Mouse (Mus musculus) lung, postnatal 0 days (tissue): ENCODE data around the gene Adam15. TPM values are rescaled to one million over a fixed set of nuclear protein-coding genes. Genes with fewer than 3 reads are reported as not detected.
A peak's percentile ranks its signal among the peaks of the same experiment; 100 is the strongest.

Source experiments
- ATAC-seq: fragments of 200-750 bp; cut with Nextera tagmentation; 2 replicates; pipeline ENCODE4 v1.8.0; 2017; ENCODE audit warnings: moderate library complexity
- DNase-seq: peaks from one replicate; pipeline ENCODE4 v3.0.0-alpha.2; 2016; ENCODE audit warnings: low spot score
- H3K27ac ChIP-seq: fragments of 300-500 bp; sonication (generic); 2 replicates; pipeline ENCODE4 v1.5.1; 2014; ENCODE audit warnings: antibody characterized with exemption, mild to moderate bottlenecking, low read length, mixed read lengths
- H3K27me3 ChIP-seq: fragments of 300-500 bp; sonication (generic); replicated peaks from 2 replicates; pipeline ENCODE4 v1.6.1; 2014; ENCODE audit warnings: low read length, mixed read lengths; ENCODE audit not compliant: insufficient read depth
- H3K36me3 ChIP-seq: fragments of 300-500 bp; sonication (generic); 2 replicates; pipeline ENCODE4 v1.6.1; 2014; ENCODE audit warnings: low read length, mixed read lengths; ENCODE audit not compliant: insufficient read depth
- H3K4me1 ChIP-seq: fragments of 300-500 bp; sonication (generic); 2 replicates; pipeline ENCODE4 v1.6.1; 2014; ENCODE audit warnings: antibody characterized with exemption, low read depth, low read length, mixed read lengths; ENCODE audit not compliant: insufficient read depth
- H3K4me2 ChIP-seq: fragments of 300-500 bp; sonication (generic); replicated peaks from 2 replicates; pipeline ENCODE4 v1.6.1; 2014; ENCODE audit warnings: low read depth, mild to moderate bottlenecking, low read length, moderate library complexity, mixed read lengths
- H3K4me3 ChIP-seq: fragments of 300-500 bp; sonication (generic); 2 replicates; pipeline ENCODE4 v1.5.1; 2014; ENCODE audit warnings: low read depth, low read length
- H3K9ac ChIP-seq: fragments of 300-500 bp; sonication (generic); replicated peaks from 2 replicates; pipeline ENCODE4 v1.6.1; 2014; ENCODE audit warnings: low read depth, mild to moderate bottlenecking
- H3K9me3 ChIP-seq: fragments of 300-500 bp; sonication (generic); 2 replicates; pipeline ENCODE4 v1.6.1; 2016; ENCODE audit warnings: low read length, mixed read lengths
- CTCF ChIP-seq: IDR thresholded peaks from 2 replicates; pipeline ENCODE4 v1.5.1; 2016; ENCODE audit warnings: antibody characterized with exemption, mild to moderate bottlenecking
- EP300 ChIP-seq: IDR thresholded peaks from 2 replicates; pipeline ENCODE4 v1.6.1; 2016; ENCODE audit warnings: antibody characterized with exemption, mild to moderate bottlenecking, control low read depth
- WGBS: fragments of 180-500 bp; shearing (Covaris S2); extraction: QIAGEN DNeasy Blood & Tissue Kit; methylation state at CpG from one replicate; pipeline ENCODE4 v1.1.7; 2014; 5-methylcytosine and 5-hydroxymethylcytosine counted together
- polyA plus RNA-seq: library from polyadenylated mRNA; unstranded; fragments of >200 nt; fragmentation: Nextera tagmentation; extraction: Ambion mirVana; gene quantifications from 2 replicates; pipeline ENCODE4 v1.2.1, GENCODE M21; 2015

Adam15 gene
- polyA plus RNA-seq, 1 experiment from 2014 or later = 177 TPM

DNA sequence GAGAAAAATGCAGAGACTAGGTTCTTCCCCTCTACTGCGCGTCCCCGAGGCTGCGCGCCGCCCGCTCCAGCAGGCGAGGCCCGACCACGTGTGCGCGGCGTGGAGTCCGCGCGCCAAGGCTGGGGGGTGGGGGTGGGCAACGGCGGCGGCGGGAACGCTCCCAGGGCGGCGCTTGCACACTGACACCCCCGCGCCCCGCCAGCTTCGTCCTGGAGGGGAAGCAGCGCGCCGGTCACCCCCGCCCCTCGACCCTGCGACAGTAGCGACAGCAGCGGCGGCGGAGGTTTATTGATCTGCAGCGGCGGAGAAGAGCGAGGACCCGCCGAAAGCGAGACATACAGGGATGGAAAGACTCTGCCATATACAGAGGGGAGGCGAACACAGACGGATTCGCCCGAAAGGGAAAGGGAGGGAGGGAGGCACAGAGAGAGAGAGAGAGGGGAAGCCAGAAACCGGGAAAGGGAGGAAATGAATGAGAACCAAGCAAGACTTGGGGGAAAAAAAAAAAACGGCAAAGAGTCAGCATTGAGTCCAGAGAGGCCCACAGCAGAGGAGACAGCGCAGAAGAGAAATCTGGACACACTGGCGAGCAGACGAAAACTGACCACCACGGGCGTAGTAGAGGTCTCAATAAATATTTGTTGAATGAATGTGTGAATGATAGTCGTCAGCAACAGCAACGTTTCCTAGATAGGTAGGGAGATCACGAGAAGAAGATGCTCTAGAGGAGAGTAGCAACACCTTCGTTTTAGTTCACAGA, 30.0 kb downstream of the Adam15 start:
- Histone ChIP-seq H3K9ac (no peak overlapping the region), H3K36me3 (no peaks in the 10 kb centered on the region), H3K9me3 (no peaks in the 10 kb centered on the region), H3K27ac (no peak overlapping the region), H3K27me3 (peaks cover 35% of the 10 kb centered on the region), H3K4me3 (peak overlapping the region; percentile 44), H3K4me1 (peaks cover 43% of the 10 kb centered on the region), H3K4me2 (peak overlapping the region; percentile 99)
- no peak for ATAC-seq
- TF ChIP-seq EP300 (no peak), CTCF (no peak)
- WGBS = 1% methylated on average over 50 of the region's 58 CpGs
- no peak for DNase-seq

DNA sequence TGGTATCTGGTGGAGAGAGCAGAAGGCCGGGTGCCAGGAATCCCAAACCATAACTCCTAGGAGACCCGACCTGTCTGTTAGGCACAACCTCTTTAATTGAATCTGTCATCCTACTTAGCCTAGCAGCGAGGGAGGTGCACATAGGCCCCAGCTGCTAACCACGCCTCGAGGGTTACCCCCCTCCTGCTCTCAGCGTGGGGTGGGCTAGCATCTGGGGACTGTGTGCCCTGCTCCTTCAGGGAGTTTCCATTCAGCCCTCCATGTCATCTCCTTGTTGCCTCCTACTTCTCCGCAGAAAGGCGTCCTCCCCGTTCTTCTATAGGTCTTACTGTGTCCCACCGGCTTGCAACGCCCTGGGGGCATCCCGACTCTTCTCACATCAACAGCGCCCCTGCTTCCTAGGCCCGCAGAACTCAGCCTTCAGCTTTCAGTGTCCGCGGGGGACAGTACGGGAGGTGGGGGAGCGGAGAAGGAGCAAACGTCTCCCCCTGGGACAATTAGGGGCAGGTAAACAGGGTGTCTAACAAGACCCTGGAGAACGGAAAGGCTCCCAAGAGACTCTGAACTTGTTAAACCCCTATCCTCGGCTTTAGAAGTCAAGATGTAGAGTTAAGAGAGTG, 30.7 kb downstream of the Adam15 start:
- Histone ChIP-seq H3K27me3 (peaks cover 35% of the 10 kb centered on the region), H3K9ac (no peak overlapping the region)
- WGBS = 25% methylated on average over 21 of the region's 21 CpGs

DNA sequence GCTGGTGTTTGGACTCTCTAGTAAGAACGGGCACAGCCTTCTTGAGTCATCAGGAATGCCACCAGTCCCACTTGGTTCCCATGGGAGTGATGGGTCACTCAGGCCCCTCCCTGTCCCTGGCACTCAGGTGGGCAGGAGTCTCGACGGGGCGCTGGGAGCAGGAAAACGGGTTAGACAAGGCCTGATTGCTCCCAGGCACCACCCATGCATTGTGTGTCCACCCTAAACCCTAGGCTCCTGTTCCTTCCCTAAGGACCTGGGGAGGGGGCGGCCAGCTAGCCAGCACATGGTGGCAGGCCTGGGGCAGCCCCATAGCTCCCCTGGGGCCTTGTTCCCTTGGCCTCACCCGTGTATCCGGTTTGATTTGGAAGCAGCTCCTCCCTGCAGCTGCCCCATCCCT, 31.5 kb downstream of the Adam15 start:
- no peak for TF ChIP-seq EP300
- TF ChIP-seq CTCF = no peak
- Histone ChIP-seq H3K9ac (no peak overlapping the region), H3K27ac (no peak overlapping the region), H3K36me3 (no peaks in the 10 kb centered on the region), H3K4me1 (peaks cover 43% of the 10 kb centered on the region), H3K4me3 (no peak overlapping the region), H3K27me3 (peaks cover 35% of the 10 kb centered on the region), H3K4me2 (no peak overlapping the region), H3K9me3 (no peaks in the 10 kb centered on the region)
- DNase-seq (no peak), ATAC-seq (no peak)
- WGBS = 63% methylated on average over 8 of the region's 8 CpGs

More for the DNA sequence above, 30.7 kb downstream of the Adam15 start:
- peak overlapping the region; percentile 44 for H3K4me3 ChIP-seq
- H3K27ac ChIP-seq = no peak overlapping the region
- no peaks in the 10 kb centered on the region for H3K9me3 ChIP-seq
- no peak for DNase-seq
- no peak for ATAC-seq
- H3K4me2 ChIP-seq = peak overlapping the region; percentile 61
- TF ChIP-seq EP300 (no peak), CTCF (no peak)
- no peaks in the 10 kb centered on the region for H3K36me3 ChIP-seq
- H3K4me1 ChIP-seq = peaks cover 43% of the 10 kb centered on the region

DNA sequence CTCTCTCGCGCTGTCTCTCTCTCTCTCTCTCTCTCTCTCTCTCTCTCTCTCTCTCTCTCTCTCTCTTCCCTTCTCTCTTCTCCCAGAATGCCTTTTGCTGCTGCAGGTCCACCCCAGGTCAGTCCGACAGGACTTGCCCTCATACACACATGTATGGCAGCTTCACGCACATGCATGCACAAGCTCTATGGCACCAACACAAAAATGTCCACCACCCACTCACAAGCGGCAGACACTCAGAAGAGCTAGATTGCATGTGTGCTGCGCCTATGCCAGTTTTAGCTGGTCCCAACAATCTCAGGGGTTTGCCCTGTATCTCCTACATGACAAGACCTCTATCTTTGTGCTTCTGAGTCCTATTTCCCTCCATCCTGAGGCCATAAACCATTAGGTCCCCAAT, 32.5 kb downstream of the Adam15 start:
- TF ChIP-seq CTCF (no peak), EP300 (no peak)
- H3K4me3 ChIP-seq = no peak overlapping the region
- ATAC-seq (no peak), DNase-seq (no peak)
- 51% methylated on average over 6 of the region's 6 CpGs for WGBS
- peak overlapping the region; percentile 19; the same call in 1 of the 2 replicates for H3K4me2 ChIP-seq
- H3K9me3 ChIP-seq = no peaks in the 10 kb centered on the region
- H3K36me3 ChIP-seq = no peaks in the 10 kb centered on the region
- no peak overlapping the region for H3K9ac ChIP-seq
- H3K27me3 ChIP-seq = peaks cover 35% of the 10 kb centered on the region
- H3K4me1 ChIP-seq = peaks cover 39% of the 10 kb centered on the region
- no peak overlapping the region for H3K27ac ChIP-seq

DNA sequence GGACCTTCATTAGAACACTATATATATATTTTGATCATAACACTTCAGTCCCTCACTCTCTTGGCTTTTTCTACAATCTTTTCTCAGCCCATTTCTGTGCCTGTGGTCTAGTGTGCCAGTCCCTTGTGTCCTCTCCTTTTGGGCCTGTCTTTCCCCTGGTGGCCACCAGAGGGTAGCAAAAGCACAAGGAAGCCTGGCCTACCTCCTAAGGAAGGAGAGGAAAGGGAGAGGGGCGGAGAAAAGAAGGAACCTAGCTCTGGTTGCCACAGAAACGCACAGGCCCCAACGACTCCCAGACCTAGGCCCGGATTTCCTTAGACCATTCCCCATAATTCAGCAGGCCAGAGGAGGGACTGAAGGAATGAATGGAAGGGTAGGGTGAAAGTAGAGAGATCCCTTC, 33.0 kb downstream of the Adam15 start:
- peaks cover 35% of the 10 kb centered on the region for H3K27me3 ChIP-seq

DNA sequence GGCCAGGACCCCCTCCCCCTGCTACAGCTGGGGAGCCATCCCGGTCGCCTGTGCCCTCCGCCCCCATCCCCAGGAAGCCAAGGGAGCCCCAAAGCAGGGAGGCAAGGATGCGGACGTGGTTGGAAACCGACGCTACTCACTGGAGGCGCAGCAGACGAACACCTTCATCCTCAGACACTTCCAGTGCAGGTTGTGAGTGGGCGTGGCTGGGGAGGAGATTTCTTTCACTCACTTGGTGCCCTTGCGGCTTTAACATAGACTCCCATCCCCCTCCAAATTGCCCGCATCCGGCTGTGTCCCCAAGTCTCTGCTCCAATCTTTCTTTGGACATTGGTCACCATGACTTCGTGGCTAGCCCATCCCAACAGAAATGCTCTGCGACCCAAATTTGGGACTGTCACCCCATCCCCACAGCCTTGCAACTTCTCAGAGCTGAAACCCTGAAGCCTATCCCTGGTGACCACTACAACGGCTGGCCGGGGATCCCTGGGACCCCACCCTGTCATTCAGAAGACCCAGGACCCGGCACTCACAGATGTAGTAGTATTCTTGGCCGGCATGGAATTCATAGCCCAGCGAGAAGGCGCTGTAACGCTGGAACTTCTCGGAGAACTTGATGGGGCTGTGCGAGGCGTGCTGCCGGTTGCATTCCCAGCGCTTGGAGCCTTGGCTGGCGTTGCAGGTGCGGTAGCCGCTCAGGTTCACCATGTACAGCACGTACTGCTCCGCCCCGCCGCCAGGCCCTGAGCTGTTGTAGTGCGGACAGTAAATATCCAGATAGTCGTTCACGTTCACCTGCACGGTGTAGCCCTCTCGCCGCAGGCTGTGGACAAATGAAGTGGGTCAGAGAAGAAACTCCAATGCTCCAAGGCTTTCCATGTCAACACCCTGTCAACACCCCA, 33.6 kb downstream of the Adam15 start:
- H3K27ac ChIP-seq = peak overlapping the region; percentile 89
- H3K4me1 ChIP-seq = peaks cover 32% of the 10 kb centered on the region
- no peaks in the 10 kb centered on the region for H3K36me3 ChIP-seq
- peaks cover 32% of the 10 kb centered on the region for H3K27me3 ChIP-seq
- TF ChIP-seq CTCF = no peak
- TF ChIP-seq EP300 = no peak
- peak overlapping the region; percentile 61 for H3K4me2 ChIP-seq
- DNase-seq (no peak), ATAC-seq (no peak)
- WGBS = 8% methylated on average over 40 of the region's 40 CpGs
- H3K9ac ChIP-seq = no peak overlapping the region; the same call in 1 of the 2 replicates
- peak overlapping the region; percentile 23 for H3K4me3 ChIP-seq
- H3K9me3 ChIP-seq = no peaks in the 10 kb centered on the region

More for the DNA sequence above, 33.0 kb downstream of the Adam15 start:
- no peaks in the 10 kb centered on the region for H3K36me3 ChIP-seq
- TF ChIP-seq EP300 (no peak), CTCF (peak; percentile 97)
- no peak overlapping the region for H3K9ac ChIP-seq
- H3K9me3 ChIP-seq = no peaks in the 10 kb centered on the region
- WGBS = 2% methylated on average over 4 of the region's 4 CpGs
- DNase-seq (peak; percentile 92), ATAC-seq (peak; percentile 22)
- H3K27ac ChIP-seq = peak overlapping the region; percentile 89
- peaks cover 36% of the 10 kb centered on the region for H3K4me1 ChIP-seq
- H3K4me2 ChIP-seq = peak overlapping the region; percentile 61
- 0 out of 2 replicates have a peak overlapping the region, but pooled peaks have one; percentile 23 for H3K4me3 ChIP-seq
